Mouse (Mus musculus) brain, embryonic 14.5 days (tissue): ENCODE measurements around the gene Ccl26. TPM values are rescaled to one million over a fixed set of nuclear protein-coding genes. Genes with fewer than 3 reads are reported as not detected.

Experiments used
- DNase-seq: peaks from one replicate; pipeline ENCODE4 v3.0.0-alpha.2; 2011; ENCODE audit warnings: low read depth
- CTCF ChIP-seq: fragments of 200-500 bp; IDR thresholded peaks from 2 replicates; pipeline ENCODE4 v1.5.1; 2012; ENCODE audit warnings: inconsistent platforms, mild to moderate bottlenecking, moderate library complexity, borderline replicate concordance; ENCODE audit not compliant: insufficient read depth, insufficient read length; ENCODE audit errors: extremely low read depth
- POLR2A ChIP-seq: fragments of 200-500 bp; IDR thresholded peaks from 2 replicates; pipeline ENCODE4 v1.6.1; 2012; ENCODE audit warnings: mild to moderate bottlenecking, inconsistent platforms, borderline replicate concordance; ENCODE audit not compliant: poor library complexity, insufficient read depth, insufficient read length, severe bottlenecking; ENCODE audit errors: extremely low read depth
- polyA plus RNA-seq: library from polyadenylated mRNA; depleted of rRNA; stranded (reverse); fragments of >200 nt; gene quantifications from 2 replicates; pipeline ENCODE4 v1.2.3, GENCODE M21; 2012

The Ccl26 gene
- polyA plus RNA-seq, 1 experiment, result not detected

DNA sequence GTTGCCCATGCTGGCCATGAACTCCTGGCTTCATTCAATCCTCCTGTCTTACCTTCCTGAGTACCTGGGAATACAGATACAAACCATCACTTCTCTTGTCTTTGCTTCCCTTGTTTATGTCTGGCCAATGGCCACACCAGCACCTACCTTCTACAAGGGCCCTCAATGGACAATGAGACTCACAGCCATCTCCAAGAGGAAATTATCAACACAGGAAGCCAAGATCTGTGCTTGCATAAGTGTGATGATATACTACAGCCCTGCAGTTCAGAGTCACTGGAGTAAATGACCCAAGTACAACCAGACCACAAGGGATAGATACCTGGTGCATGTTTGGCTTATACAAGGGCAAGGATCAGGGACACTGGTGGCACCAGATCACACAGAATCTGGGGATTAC, 27.5 kb downstream of the Ccl26 start:
- TF ChIP-seq POLR2A (no peak), CTCF (no peak)
- no peak for DNase-seq

- TF ChIP-seq CTCF (no peak), POLR2A (no peak)
- no peak for DNase-seq
Observed at GRCm38 (mm10) chr5:135533431-135533830, 29.9 kb downstream of the Ccl26 start.

DNA sequence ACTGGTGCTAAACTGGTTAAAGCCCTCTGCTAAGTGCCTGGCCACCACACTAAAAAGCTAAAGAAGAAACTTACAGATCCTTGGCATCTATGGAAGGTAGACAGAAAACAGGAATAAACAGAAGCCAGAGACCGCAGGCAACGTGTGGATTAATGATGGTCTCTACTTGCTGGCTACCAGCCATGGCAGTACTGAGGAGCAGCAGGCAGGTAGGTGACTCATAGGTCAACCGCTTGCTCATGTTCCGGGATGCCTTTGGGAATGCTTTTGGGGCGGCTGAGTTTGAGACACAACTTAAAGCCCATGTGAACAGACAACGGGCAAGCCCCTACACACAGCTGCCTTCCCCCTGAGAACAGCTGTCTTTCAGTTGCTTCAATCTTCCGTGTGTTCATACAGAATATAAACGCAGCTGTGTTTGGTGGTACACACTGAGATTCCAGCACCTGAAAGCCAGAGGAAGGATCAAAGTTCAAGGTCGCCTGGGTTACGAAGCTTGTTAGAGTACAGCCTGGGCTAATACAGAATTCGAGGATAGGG, 32.0 kb downstream of the Ccl26 start:
- no peak for TF ChIP-seq CTCF
- TF ChIP-seq POLR2A, result no peak
- no peak for DNase-seq

DNA sequence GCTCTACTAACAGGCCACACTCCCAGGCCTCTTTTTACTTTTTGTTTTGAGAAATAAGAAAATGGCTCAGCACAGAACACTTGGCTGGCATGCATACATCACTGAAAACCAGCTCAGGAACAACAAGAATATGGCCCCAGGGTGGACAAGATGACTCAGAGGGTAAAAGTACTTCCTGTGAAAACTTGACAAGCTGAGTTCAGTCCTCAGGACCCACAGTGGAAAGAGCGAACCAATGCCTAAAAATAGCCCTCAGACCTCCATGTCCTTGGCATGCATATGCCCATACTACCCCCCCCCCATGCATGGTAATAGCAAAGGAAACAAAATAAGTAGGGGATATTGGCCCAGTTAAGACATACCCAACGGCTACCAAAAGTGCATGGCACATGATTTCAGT, 33.4 kb downstream of the Ccl26 start:
- TF ChIP-seq POLR2A, result no peak
- TF ChIP-seq CTCF, result no peak
- DNase-seq, result no peak

DNA sequence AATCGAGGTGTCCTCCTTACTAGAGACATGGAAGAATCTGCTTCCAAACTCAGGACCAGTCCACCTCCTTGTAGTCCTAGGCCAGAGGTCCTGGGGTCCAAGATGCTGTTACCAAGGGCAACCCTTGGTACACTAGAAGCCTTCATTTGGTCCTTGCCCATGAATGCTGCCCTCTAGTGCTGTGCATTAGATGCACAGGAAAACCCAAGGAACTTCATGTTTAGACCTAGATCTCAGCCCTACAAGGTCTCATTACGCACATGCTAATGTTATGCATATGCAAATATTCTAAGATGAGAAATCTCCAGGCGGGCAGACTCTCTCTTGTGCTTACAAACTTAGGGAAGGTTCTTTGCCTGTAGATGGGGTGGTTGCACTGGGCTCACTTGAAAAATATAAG, 34.1 kb downstream of the Ccl26 start:
- no peak for DNase-seq
- TF ChIP-seq CTCF (peak; percentile 42; the same call in 1 of the 2 replicates), POLR2A (no peak)

DNA sequence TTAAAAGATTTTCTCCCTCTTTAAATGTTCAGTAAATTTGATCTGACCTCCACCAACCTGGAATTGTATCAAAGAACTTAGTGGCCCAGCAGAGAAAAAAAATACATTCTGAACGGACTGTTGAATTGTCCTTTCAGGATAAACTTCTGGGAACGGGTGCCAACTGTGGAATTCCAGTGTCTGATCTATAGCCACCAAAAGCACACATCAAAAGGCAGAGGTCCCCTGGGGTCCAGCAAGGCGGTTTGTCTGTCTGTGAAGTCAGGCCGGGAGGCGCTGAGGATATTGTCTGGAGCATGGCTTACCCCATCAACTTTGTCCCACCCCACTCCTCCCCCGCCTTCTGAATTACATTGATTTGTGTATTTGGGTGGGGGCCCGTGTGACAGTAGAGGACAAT, 35.4 kb downstream of the Ccl26 start:
- TF ChIP-seq CTCF (no peak), POLR2A (no peak)
- DNase-seq, result no peak

DNA sequence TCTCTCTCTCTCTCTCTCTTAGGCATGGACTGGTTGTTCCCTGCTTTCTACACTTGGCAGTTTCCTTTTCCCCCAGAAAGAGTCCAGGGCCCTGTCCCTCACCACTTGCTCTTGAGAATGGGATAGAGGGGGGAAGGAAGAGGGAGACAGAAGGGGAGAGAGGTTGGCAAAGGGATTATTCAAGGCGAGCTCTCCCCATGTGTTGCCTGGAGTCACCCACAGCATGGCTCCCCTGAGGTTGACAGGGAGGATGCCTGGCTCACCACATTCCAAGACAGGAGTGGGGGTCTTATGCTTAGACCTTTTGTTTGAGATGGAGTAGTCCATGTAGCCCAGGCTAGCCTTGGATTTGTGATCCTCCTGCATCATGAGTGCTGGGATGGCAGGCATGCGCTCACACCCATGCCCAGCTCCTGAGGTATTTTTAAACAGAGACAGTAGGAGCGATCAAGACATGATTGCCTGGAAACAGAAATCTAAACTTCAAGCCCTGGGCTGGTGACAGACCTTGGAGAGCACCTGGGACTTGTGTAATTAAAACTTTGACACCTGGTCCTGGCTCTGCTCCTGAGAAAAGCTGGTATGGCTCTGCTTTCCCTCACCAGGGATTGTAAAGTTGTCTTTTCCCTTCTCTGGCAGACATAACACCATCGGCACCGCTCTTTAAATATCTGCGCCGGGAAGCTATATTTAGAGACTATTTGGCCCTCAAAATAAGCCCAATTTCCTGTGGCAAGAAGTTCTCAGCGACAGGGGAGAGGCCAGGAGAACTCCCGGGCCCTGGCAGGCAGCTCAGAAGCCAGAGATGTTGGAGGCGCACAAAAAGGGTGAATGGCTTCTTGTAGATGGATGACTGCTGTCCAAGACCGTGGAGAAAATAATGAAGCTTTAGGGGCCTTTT, 38.5 kb downstream of the Ccl26 start:
- no peak for DNase-seq
- no peak for TF ChIP-seq CTCF
- no peak for TF ChIP-seq POLR2A

DNA sequence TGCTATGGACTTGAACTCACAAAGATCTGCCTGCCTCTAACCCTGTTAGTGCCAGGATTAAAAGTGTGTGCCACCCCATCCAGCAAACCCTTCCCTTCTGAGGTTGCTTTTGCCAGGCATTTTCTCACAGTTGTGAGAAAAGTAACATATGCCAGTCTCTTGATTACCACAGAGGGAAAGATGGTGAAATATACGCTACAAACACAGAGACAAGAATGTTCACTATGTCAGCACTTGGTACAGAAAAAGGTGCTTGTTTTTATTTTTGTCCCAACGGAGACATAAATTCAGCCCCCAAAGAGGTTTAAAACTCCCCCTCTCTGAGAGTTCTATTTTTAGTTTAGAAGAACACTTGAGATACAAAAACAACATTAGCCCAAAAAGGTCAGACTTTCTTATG, 39.3 kb downstream of the Ccl26 start:
- no peak for DNase-seq
- TF ChIP-seq POLR2A (no peak), CTCF (no peak)

GRCm38 (mm10) chr5:135522111-135522722, 41.2 kb downstream of the Ccl26 start:
- TF ChIP-seq CTCF, result no peak
- TF ChIP-seq POLR2A, result no peak

GRCm38 (mm10) chr5:135517348-135517883, 46.0 kb downstream of the Ccl26 start:
- peak; percentile 69 for DNase-seq
- no peak for TF ChIP-seq CTCF
- no peak for TF ChIP-seq POLR2A

More at GRCm38 (mm10) chr5:135522111-135522722, 41.2 kb downstream of the Ccl26 start:
- no peak for DNase-seq

- TF ChIP-seq CTCF (no peak), POLR2A (no peak)
- no peak for DNase-seq
Observed at GRCm38 (mm10) chr5:135513131-135513530, 50.2 kb downstream of the Ccl26 start.
